Mouse (Mus musculus) c-Kit-positive CD71-positive TER-119-negative erythroid progenitor cells, embryonic 14.5 days (primary cell): Measurements from ENCODE around the gene Defb46.

Experiments
- DNase-seq: peaks from one replicate; pipeline ENCODE4 v3.0.0-alpha.2; 2013; ENCODE audit warnings: low read depth

The Defb46 gene

DNA sequence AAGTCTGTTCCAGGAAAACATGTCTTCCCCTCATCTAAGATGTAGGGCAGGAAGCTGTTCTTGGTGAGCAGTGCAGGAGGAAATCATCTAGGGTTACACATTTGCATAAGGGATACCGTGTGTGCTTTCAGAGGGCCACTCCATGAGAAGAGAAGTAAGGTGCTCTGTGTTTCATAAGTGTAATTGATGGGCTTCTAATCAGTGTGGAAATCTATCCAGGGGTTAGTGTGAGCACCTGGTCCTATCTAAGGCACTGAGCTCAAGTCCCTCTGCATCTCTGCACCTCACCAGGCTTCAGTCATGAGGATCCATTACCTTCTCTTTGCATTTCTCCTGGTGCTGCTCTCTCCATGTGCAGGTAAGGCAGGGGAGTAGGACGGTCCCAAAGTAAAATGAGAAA is at the start of gene Defb46:
TSS of gene Defb46 (plus strand) at position 301 of the 400 bp plus-strand sequence.
- DNase-seq, result no peak

- DNase-seq, result no peak
These were observed 14.6 kb upstream of the Defb46 start, which contains the start of gene Defb6 for GRCm38 (mm10) chr8:19225161-19225560. TSS of gene Defb6 (plus strand) at chr8:19225478.

GRCm38 (mm10) chr8:19238101-19238500 is 1.6 kb upstream of the Defb46 start:
- DNase-seq, result no peak

DNA sequence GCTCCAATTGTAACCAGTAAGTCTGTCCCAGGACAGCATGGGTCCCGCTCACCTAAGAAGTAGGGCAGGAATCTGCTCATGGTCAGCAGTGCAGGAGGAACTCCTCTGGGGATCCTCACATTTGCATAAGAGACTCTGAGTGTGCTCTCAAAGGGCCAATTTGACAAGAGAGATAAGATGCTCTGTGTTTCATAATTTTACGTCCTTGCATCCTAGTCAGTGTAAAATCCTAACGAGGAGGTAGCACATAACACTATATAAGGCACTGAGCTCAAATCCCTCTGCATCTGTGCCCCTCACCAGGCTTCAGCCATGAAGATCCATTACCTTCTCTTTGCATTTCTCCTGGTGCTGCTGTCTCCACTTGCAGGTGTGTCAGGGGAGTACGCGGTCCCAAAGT is 7.6 kb downstream of the Defb46 start, which contains the start of gene Defb5:
TSS of gene Defb5 (plus strand) at position 301 of the 400 bp plus-strand sequence.
- no peak for DNase-seq

DNA sequence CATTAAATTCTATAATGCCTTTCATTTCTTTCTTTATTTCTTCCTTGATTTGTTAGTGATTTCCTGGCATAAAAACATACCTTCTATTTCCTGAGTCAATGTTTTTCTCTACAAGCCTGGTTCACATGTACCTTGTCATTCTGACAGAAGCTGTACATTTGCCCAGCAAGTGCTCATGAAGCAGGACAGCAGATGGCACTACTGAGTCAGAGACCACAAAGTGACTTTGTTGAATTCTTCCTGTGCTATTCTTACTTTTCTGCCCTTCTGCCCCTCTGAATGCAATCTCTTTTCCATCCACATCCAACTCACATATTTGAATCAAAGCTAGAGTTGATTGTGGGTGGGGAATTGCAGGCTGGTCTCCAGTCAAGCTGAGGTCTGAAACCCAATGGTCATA is 18.4 kb downstream of the Defb46 start:
- no peak for DNase-seq

DNA sequence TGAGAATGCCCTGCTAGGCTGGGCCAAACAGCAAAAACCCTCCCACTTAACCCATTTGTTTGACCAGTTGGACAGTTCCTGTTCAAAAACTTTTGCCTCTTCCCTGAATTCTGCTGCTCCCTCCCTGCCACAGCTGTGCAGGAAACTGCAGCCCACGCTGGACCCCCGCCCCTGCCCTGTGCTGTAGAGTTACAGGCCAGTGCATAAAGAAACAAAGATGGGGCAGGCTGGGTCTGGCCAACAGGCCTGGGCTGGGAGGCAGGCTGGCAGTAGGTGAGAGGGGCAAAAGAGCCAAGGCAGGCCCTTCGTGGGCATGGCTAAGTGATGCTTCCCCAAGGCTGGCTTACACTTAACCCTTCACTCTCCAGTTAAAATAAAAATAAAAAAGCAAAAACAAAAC is 20.0 kb downstream of the Defb46 start:
- DNase-seq, result no peak
